Mouse (Mus musculus): Measurements from ENCODE around the gene Usp32.

GRCm38 (mm10) chr11:84974582-84974981 is 165.4 kb downstream of the Usp32 start:
- no peak for TF ChIP-seq CTCF (IDR thresholded peaks at IDR 0.05; ENCODE audit: low read depth)
- no peak for TF ChIP-seq EP300 (IDR thresholded peaks at IDR 0.05; ENCODE audit: low read depth)

All from liver, embryonic 14.5 days (tissue).